Mouse (Mus musculus): ENCODE measurements at regions not wholly inside any gene's neighbourhood (a gene's known extent, or its start where the extent isn't known, plus 50 kb on each side); places are given as distances from the start of the nearest gene placed in this dataset.

DNA sequence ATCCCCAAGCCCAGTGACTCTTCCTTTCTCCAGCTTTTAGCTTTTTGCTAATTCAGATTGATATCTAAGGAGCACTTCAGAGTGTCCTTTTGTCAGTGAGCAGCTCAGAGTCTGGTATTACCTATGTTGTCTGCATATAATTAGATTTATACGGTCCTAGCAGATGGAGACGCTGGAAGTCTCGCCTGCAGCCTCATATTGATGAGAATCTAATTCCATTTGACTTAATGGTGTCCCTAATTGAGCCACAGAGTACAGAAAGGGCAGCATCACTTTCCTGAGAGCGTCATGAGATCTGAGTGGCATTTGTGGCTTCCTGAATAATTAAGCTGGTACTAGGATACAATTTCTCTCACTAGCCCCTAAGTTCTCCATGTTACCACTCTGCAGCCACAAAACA lies 1104.2 kb downstream of the Synb start:
- H3K27ac ChIP-seq (ENCODE audit: insufficient read depth, low read depth, low read length, poor library complexity, severe bottlenecking): no peak overlapping the region
- no peaks in the 10 kb centered on the region for H3K9me3 ChIP-seq (ENCODE audit: control insufficient read depth, insufficient read depth, low read depth, low read length)
- DNase-seq (ENCODE audit: low read depth, low spot score): no peak
- in situ Hi-C loops (cut with MboI; ENCODE audit: low sequenced_read_pairs in 2 of 2, unreplicated experiment in 2 of 2): no loop called here
- H3K36me3 ChIP-seq (ENCODE audit: control insufficient read depth, insufficient read depth, low read length, poor library complexity, severe bottlenecking): no peaks in the 10 kb centered on the region
- no peaks in the 10 kb centered on the region for H3K4me1 ChIP-seq (ENCODE audit: control insufficient read depth in 2 of 2, insufficient read depth in 2 of 2, low read length in 2 of 2, poor library complexity in 1 of 2)
- no peak overlapping the region for H3K4me3 ChIP-seq (ENCODE audit: insufficient read depth in 1 of 2, low read depth in 1 of 2, low read length in 2 of 2, poor library complexity in 1 of 2, severe bottlenecking in 1 of 2)
- H3K9ac ChIP-seq (ENCODE audit: insufficient read depth, low read depth, low read length, poor library complexity, severe bottlenecking): no peak overlapping the region
- TF ChIP-seq ZNF384 (IDR thresholded peaks at IDR 0.05; ENCODE audit: low read depth, low read length): no peak
- no peak for TF ChIP-seq ZC3H11A (IDR thresholded peaks at IDR 0.05; ENCODE audit: borderline replicate concordance, low read depth, low read length)
- no peak for TF ChIP-seq HCFC1 (IDR thresholded peaks at IDR 0.05; ENCODE audit: borderline replicate concordance, insufficient read depth, low read length)
- TF ChIP-seq CHD2 (IDR thresholded peaks at IDR 0.05; ENCODE audit: low read depth, low read length): no peak
- TF ChIP-seq MAFK (IDR thresholded peaks at IDR 0.05; ENCODE audit: insufficient read depth, low read depth, low read length): no peak

DNA sequence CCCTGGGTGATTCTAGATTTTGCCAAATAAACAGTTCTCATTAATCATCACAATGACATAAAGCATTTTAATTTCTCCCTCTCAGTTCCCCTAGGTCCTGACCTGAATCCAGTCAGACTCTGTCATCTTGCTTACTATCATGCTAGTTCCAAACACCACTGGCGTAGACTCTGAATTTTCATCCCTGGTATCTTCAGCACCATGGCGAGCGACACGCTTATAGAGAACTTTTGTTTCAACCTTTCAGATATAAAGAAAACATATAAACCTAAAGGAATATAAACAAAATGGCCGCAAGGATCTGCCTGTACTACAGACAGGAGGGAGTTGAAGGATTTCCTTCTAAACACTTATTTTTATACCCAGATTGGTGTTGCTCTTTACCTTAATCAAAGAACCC lies 1105.8 kb downstream of the Synb start:
- H3K36me3 ChIP-seq (ENCODE audit: control insufficient read depth, insufficient read depth, low read length, poor library complexity, severe bottlenecking): no peaks in the 10 kb centered on the region
- no peak overlapping the region for H3K9ac ChIP-seq (ENCODE audit: insufficient read depth, low read depth, low read length, poor library complexity, severe bottlenecking)
- TF ChIP-seq CHD2 (IDR thresholded peaks at IDR 0.05; ENCODE audit: low read depth, low read length) (no peak), MAFK (IDR thresholded peaks at IDR 0.05; ENCODE audit: insufficient read depth, low read depth, low read length) (no peak), ZNF384 (IDR thresholded peaks at IDR 0.05; ENCODE audit: low read depth, low read length) (no peak), ZC3H11A (IDR thresholded peaks at IDR 0.05; ENCODE audit: borderline replicate concordance, low read depth, low read length) (no peak), HCFC1 (IDR thresholded peaks at IDR 0.05; ENCODE audit: borderline replicate concordance, insufficient read depth, low read length) (no peak)
- no peak for DNase-seq (ENCODE audit: low read depth, low spot score)
- H3K4me3 ChIP-seq (ENCODE audit: insufficient read depth in 1 of 2, low read depth in 1 of 2, low read length in 2 of 2, poor library complexity in 1 of 2, severe bottlenecking in 1 of 2): no peak overlapping the region
- H3K9me3 ChIP-seq (ENCODE audit: control insufficient read depth, insufficient read depth, low read depth, low read length): no peaks in the 10 kb centered on the region
- no peak overlapping the region for H3K27ac ChIP-seq (ENCODE audit: insufficient read depth, low read depth, low read length, poor library complexity, severe bottlenecking)
- in situ Hi-C loops (cut with MboI; ENCODE audit: low sequenced_read_pairs in 2 of 2, unreplicated experiment in 2 of 2): no loop called here
- H3K4me1 ChIP-seq (ENCODE audit: control insufficient read depth in 2 of 2, insufficient read depth in 2 of 2, low read length in 2 of 2, poor library complexity in 1 of 2): no peaks in the 10 kb centered on the region

DNA sequence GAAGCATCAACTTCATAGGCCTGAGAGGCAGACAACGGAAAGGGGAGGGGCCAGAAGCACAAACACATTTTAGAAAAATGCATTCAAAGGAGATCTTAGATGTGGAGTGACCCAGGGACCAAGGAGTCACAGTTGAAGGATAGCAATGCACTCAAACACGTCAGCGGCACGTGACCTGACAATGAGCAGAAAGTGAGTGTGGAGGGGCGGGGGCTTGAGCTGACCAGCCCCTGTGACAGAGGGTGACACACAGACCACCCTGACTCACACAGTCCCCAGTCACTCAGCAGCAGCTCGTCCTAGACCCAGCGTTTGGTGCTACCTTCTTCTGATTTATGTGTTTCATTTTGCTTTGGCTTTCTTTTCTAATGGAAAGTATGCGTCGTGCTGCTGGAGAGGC lies 1111.5 kb downstream of the Synb start:
- DNase-seq (ENCODE audit: low read depth, low spot score): no peak
- H3K36me3 ChIP-seq (ENCODE audit: control insufficient read depth, insufficient read depth, low read length, poor library complexity, severe bottlenecking): no peaks in the 10 kb centered on the region
- H3K9me3 ChIP-seq (ENCODE audit: control insufficient read depth, insufficient read depth, low read depth, low read length): no peaks in the 10 kb centered on the region
- in situ Hi-C loops (cut with MboI; ENCODE audit: low sequenced_read_pairs in 2 of 2, unreplicated experiment in 2 of 2): no loop called here
- H3K27ac ChIP-seq (ENCODE audit: insufficient read depth, low read depth, low read length, poor library complexity, severe bottlenecking): no peak overlapping the region
- no peaks in the 10 kb centered on the region; a peak in 1 of 4 replicates for H3K4me1 ChIP-seq (ENCODE audit: control insufficient read depth in 2 of 2, insufficient read depth in 2 of 2, low read length in 2 of 2, poor library complexity in 1 of 2)
- H3K9ac ChIP-seq (ENCODE audit: insufficient read depth, low read depth, low read length, poor library complexity, severe bottlenecking): no peak overlapping the region
- TF ChIP-seq CHD2 (IDR thresholded peaks at IDR 0.05; ENCODE audit: low read depth, low read length) (no peak), HCFC1 (IDR thresholded peaks at IDR 0.05; ENCODE audit: borderline replicate concordance, insufficient read depth, low read length) (no peak), ZC3H11A (IDR thresholded peaks at IDR 0.05; ENCODE audit: borderline replicate concordance, low read depth, low read length) (no peak), ZNF384 (IDR thresholded peaks at IDR 0.05; ENCODE audit: low read depth, low read length) (no peak), MAFK (IDR thresholded peaks at IDR 0.05; ENCODE audit: insufficient read depth, low read depth, low read length) (no peak)
- H3K4me3 ChIP-seq (ENCODE audit: insufficient read depth in 1 of 2, low read depth in 1 of 2, low read length in 2 of 2, poor library complexity in 1 of 2, severe bottlenecking in 1 of 2): no peak overlapping the region

DNA sequence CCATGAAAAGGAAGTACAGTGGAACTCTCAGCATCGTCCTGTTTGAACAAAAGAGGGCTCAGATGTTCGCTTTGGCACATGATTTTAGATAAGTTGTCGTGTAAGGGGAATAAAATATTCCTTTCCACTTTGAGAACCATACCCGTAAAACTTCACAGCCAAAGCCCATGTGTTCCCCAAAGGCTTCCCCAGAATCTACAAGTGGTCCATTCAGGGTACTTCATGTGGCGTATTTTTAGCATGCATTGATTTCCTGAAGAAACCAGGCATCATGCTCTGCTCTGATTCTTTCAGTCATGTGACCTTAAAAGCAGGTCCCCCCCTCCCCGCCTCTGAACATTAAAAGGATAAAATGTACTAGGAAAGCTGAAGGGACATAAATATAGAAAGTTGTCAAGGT lies 1112.9 kb downstream of the Synb start:
- Histone ChIP-seq H3K4me3 (ENCODE audit: insufficient read depth in 1 of 2, low read depth in 1 of 2, low read length in 2 of 2, poor library complexity in 1 of 2, severe bottlenecking in 1 of 2) (no peak overlapping the region), H3K4me1 (ENCODE audit: control insufficient read depth in 2 of 2, insufficient read depth in 2 of 2, low read length in 2 of 2, poor library complexity in 1 of 2) (no peaks in the 10 kb centered on the region; a peak in 1 of 4 replicates), H3K9me3 (ENCODE audit: control insufficient read depth, insufficient read depth, low read depth, low read length) (no peaks in the 10 kb centered on the region), H3K9ac (ENCODE audit: insufficient read depth, low read depth, low read length, poor library complexity, severe bottlenecking) (no peak overlapping the region), H3K36me3 (ENCODE audit: control insufficient read depth, insufficient read depth, low read length, poor library complexity, severe bottlenecking) (no peaks in the 10 kb centered on the region), H3K27ac (ENCODE audit: insufficient read depth, low read depth, low read length, poor library complexity, severe bottlenecking) (no peak overlapping the region)
- no peak for TF ChIP-seq ZC3H11A (IDR thresholded peaks at IDR 0.05; ENCODE audit: borderline replicate concordance, low read depth, low read length)
- DNase-seq (ENCODE audit: low read depth, low spot score): no peak
- in situ Hi-C loops (cut with MboI; ENCODE audit: low sequenced_read_pairs in 2 of 2, unreplicated experiment in 2 of 2): no loop called here

Measured in ES-E14 (cell line).